Mouse (Mus musculus) MEL-GATA-1-ER (cell line): ENCODE measurements around the gene Efr3b.
A peak's percentile ranks its signal among the peaks of the same experiment; 100 is the strongest.

Source experiments
- DNase-seq: peaks from one replicate; pipeline ENCODE4 v3.0.0-alpha.2; 2012; ENCODE audit warnings: low read depth; ENCODE audit errors: extremely low read depth

The Efr3b gene

DNA sequence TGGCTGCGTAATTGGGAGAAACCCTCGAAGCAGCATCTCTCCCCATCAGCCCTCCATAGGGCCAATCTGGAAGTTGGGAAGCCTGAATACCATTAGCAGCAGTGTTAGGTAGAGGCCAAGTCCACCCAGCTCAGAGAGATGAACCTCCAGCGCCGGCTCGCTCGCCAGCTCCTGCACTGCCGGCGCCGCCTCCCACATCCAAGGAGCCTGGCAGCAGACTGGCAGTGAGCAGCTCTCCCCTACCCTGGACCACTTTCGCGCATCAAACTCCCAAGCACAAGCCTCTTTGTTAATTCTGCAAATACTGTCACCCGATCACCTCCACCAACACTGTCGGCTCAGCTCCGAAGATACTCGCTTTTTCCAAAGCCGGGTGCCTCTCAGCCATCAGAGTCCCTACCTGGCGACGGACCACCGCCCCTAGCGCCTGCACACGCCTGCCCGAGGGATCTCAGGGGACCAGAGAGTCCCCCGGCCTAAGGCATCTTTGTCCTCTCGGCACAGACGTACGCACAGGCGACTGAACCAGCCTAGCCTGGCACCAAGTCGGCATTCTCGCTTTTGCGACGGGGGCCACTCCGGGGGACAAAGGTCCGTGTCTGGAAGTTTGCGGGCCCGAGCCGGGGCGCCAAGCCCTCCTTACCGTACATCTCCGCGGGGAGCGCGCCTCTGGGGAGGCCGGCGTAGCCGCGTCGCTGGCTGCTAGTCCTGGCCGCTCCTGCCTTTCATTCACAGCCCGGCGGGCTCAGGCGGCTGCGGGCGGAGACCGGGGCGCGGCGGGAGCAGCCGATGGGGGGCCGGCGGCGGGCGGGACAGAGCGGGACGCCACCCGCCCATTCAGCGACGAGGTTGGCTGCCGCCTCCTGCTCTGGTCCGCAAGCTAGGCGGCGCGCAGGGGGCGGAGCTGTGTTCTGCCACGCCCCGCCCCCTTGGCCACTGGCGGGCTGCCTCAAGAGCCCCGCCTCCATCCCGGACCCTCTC lies at the start of gene Efr3b:
Efr3b (minus strand) TSS at position 855 of the 981 bp plus-strand sequence.
- DNase-seq, result peak; percentile 46

GRCm38 (mm10) chr12:4083441-4083840 lies 44.7 kb upstream of the Efr3b start:
- no peak for DNase-seq

- peak; percentile 93 for DNase-seq
These were observed 43.7 kb upstream of the Efr3b start, which contains the start of gene Dnajc27 for GRCm38 (mm10) chr12:4082132-4083001. Gene Dnajc27 (plus strand): TSS chr12:4082583.

- peak; percentile 57 for DNase-seq
These were observed 41.6 kb upstream of the Efr3b start for GRCm38 (mm10) chr12:4080311-4080710.

GRCm38 (mm10) chr12:4078069-4078468 lies 39.4 kb upstream of the Efr3b start:
- DNase-seq, result no peak

- DNase-seq, result no peak
These were observed 37.7 kb upstream of the Efr3b start for GRCm38 (mm10) chr12:4076383-4076782.

DNA sequence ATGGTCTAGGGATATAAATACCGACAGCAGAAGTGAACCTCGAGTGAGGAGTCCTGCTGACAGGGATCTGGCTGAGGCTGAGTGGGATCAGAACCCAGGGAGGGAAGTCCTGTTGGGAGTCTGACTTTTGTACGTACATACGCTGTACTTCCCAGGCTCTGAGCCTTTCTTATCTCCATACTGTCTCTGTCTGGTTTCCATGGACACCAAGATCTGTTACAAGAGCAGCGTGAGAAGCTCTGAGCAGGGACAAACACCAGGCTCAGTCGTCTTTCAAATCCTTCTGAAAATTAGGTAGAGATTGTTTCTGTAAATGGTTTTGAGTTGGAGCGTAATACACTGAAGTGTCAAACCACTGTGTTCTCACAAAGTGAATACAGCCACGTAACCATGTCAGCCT lies 36.7 kb upstream of the Efr3b start:
- DNase-seq, result no peak

- DNase-seq, result no peak
These were observed 33.0 kb upstream of the Efr3b start for GRCm38 (mm10) chr12:4071671-4072070.

DNA sequence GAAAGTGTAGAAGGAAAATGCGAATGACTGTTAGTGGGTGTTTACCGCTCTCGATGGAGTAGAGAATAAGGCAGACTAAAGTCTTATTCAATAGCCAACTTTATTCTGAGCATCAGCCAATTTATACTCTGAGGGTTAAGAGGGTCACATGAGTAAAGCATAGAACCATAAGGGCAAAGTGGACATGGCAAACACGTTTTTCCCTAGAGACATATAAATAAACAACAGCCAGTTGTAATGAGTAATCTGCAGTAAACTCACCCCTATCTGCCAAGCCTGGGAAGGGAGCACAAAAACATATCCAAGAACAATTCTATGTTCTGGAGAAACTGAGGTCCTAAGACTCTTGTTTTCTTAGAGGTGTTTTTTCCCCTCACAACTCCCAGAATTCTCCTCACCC lies 29.8 kb upstream of the Efr3b start:
- no peak for DNase-seq

DNA sequence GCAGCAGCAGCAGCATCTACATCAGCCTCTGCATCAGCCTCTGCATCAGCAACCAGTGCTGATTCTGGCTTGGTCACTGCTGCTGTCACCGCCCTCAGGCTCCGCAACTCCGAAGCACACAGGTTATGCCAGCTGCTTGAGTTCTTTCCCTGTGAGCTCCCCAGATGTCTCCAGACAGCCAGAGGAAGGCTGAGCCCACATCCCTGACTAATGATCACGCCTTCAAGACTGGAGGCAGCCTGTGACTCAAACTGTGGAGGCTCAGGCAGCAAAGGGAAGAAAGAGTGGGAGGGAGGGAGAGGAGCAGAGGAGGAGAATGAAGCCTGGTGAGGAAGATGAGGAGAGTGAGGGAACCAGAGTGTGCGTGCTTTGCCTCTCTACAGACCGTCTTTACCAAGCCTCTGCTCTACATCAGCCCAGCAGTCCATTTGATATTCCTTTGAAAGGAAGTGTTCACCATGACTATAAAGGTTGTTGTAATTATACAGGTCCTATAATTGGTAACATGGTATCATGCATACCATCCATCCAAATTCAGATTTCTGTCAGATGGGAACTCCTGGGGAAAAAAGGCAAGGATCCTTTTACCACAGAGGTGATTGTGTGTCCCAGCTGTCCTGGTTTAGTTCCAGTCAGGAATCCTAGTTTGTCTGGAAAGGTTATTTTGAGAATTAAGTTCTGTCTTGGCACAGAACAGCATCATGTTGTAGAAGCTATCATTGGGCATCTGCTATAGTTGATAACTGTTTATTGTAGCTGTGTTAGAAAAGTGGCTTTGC lies 28.2 kb upstream of the Efr3b start:
- no peak for DNase-seq

- DNase-seq, result peak; percentile 75
These were observed 27.2 kb upstream of the Efr3b start for GRCm38 (mm10) chr12:4065944-4066343.

DNA sequence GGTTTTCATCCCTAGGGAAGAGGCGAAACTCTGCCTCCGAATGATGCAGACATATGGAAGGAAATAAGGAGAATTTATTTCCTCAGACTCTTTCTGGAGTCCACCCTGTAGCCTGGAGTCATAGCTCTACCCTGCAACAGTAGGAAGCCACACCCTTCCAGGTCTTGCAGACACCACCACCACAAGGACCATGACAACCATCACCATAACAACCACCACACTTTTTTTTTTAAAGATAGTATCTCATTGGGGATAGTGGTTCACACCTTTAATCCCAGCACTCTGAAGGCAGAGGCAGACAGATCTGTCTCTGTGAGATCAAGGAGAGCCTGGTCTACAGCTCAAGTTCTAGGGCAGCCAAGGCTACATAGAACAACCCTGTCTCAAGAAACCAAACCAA lies 26.8 kb upstream of the Efr3b start:
- DNase-seq, result no peak

DNA sequence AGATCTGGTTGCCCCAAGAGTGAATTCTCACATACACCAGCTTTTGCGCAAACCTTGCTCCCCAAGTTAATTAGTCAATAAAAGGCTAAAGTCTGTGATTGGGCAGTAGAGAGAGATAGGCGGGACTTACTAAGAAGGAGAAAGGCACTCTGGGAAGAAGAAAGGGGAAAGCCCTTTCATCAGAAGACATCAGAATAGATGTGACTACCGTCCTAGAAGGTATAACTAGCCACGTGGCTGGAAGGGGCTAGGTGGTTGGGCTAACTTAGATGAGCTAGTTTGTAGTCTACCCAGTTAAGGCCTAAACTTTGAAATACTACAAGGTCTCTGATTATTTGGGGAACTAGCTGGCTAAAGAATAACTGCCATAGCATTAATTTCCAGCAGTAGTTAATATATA lies 21.0 kb upstream of the Efr3b start:
- DNase-seq, result no peak

DNA sequence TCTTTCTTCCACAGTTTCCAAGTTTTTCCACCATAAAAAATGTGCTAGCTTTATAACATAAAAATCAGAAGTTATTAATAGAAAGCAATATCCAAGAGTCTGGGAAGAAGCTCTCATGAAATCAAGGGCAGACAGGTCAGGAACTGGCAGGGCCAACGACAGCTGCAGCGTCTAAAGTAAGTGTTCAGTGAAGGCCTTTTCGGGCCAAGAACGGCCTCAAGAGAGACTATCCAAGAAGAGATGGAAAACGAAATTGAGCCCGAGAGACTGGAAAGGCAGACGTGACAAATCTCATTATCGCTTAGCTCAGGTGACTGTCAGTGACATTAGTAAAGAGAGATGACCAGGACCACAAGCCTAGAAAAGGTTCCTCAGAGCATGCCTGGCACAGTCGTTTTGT lies 19.6 kb upstream of the Efr3b start:
- no peak for DNase-seq

- DNase-seq, result no peak
These were observed 16.1 kb upstream of the Efr3b start for GRCm38 (mm10) chr12:4054845-4055244.

DNA sequence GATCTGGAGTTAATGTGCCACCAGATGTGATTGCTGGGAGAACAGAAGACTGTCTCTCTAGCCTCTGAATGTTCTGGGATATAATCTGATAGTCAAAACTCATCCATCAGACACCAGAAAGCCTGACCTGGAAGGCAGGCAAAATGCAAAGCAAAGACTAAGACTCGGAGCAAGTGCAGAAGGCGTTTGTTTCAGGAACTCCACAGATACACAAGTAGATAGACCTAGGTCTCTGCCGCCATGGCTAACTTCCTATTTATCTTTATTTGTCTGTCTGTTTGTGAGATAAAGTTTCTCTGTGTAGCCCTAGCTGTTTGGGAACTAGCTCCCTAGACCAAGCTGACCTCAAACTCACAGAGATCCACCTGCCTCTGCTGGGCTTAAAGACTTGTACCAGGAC lies 14.9 kb upstream of the Efr3b start:
- DNase-seq, result no peak

DNA sequence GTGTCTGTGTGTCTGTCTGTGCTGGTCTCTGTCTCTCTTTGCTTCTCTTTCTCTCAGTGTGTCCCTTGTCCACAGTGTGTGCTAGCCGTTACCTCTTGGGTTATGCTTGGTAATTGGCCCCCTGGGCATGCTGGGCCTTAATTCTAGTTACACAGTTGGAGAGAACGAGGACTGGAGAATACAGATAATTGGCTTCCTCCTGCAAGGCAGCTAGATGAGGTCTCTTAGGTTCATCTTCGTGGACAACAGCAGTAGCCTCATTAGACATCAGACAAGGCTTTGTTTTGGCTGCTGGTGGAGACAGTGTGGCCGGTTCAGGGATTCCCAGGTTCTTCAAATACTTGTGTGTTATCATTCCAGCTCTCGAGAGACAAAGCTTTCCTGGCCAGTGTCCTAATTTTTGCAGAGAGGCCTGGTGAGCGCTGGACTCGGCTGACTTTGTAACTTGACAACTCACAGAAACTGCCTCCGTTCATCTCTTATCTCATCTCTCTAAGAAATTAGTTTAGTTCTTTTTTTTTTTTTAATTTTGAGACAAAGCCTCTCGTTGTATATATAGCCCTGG lies 12.2 kb upstream of the Efr3b start:
- no peak for DNase-seq

GRCm38 (mm10) chr12:4048031-4048430 lies 9.3 kb upstream of the Efr3b start:
- no peak for DNase-seq

GRCm38 (mm10) chr12:4045992-4046391 lies 7.3 kb upstream of the Efr3b start:
- DNase-seq, result no peak

DNA sequence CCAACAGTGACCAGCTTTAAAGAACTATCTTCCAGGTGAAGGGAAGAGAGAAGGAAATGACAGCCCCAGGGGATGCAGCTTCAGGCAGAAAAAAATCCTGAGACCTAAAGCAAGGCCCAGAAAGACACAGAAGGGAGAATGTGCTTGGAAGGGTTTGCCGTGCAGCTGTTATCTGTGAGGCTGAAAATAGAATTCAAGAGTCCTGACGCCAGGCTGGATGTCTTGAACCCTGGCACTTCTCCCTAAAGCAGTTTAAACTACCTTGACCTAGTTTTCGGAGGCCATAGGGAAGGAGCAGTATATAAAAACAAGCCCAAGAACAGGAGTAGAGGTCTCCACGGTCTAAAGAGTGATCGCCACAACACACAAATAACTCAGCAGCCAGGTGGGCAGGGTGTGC lies 3.7 kb upstream of the Efr3b start:
- DNase-seq, result no peak

DNA sequence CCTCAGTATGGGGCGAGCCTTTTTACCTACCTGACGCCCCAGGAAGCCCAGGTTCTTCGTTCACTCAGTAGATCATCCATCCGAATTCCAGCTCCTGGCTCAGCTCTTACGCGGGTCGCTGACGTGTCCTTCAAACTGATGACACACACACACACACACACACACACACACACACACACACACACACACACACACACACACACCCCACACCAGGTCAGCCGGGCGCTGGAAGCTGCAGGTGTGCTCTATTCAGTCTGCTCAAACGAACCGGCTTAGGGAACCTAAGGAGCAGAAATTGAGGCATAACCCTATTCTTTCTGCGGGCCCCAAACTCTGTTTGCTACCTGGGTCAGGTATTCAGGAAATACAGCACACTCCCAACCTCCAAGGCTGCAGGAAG lies 331 bp upstream of the Efr3b start:
- no peak for DNase-seq
